Mouse (Mus musculus): Measurements from ENCODE around the gene Wdr45. TPM values are rescaled to one million over a fixed set of nuclear protein-coding genes. Genes with fewer than 3 reads are reported as not detected.
A peak's percentile ranks its signal among the peaks of the same experiment; 100 is the strongest.
"Not testable (repeated sequence)": the region's sequence is repeated elsewhere in the genome, so short reads cannot be mapped to it uniquely, and the experiment has no call there.

The Wdr45 gene
- polyA plus RNA-seq, 1 experiment from 2014 or later = 23.6 TPM

- Histone ChIP-seq H3K4me3 (peak overlapping the region; percentile 17), H3K36me3 (no peaks in the 10 kb centered on the region), H3K9ac (no peak overlapping the region), H3K27ac (no peak overlapping the region), H3K4me1 (no peaks in the 10 kb centered on the region), H3K27me3 (peaks cover 4% of the 10 kb centered on the region; the same call in 1 of the 2 replicates), H3K9me3 (replicated peaks) (no peaks in the 10 kb centered on the region), H3K4me2 (replicated peaks) (peak overlapping the region; percentile 47)
- ATAC-seq (ENCODE audit: low FRiP score) = peak; percentile 89
- 18% methylated on average over 26 of the region's 27 CpGs for WGBS
These were observed 34.6 kb upstream of the Wdr45 start for GRCm38 (mm10) chrX:7679405-7680056.

- 31% methylated on average over 12 of the region's 12 CpGs for WGBS
- no peaks in the 10 kb centered on the region for H3K9me3 ChIP-seq (replicated peaks)
- no peaks in the 10 kb centered on the region for H3K4me1 ChIP-seq
- no peak overlapping the region for H3K9ac ChIP-seq
- H3K27ac ChIP-seq = no peak overlapping the region
- H3K4me3 ChIP-seq = peak overlapping the region; percentile 17
- no peaks in the 10 kb centered on the region; the same call in 1 of the 2 replicates for H3K27me3 ChIP-seq
- no peaks in the 10 kb centered on the region for H3K36me3 ChIP-seq
- H3K4me2 ChIP-seq (replicated peaks) = peak overlapping the region; percentile 47
- ATAC-seq (ENCODE audit: low FRiP score) = no peak
These were observed 34.1 kb upstream of the Wdr45 start for GRCm38 (mm10) chrX:7680057-7680412.

GRCm38 (mm10) chrX:7680864-7681263, 33.3 kb upstream of the Wdr45 start, which contains the start of gene Magix:
Gene Magix (minus strand): TSS chrX:7681251.
- Histone ChIP-seq H3K27me3 (no peaks in the 10 kb centered on the region), H3K9me3 (replicated peaks) (no peaks in the 10 kb centered on the region), H3K9ac (no peak within 1 kb of the TSS), H3K4me2 (replicated peaks) (peak within 1 kb of the TSS; percentile 47), H3K4me1 (no peaks in the 10 kb centered on the region), H3K27ac (no peak within 1 kb of the TSS), H3K36me3 (no peaks in the 10 kb centered on the region), H3K4me3 (peak within 1 kb of the TSS; percentile 17; the same call in 1 of the 2 replicates)
- WGBS = 63% methylated on average over 14 of the region's 14 CpGs
- ATAC-seq (ENCODE audit: low FRiP score) = no peak

- Histone ChIP-seq H3K4me1 (no peaks in the 10 kb centered on the region), H3K27me3 (no peaks in the 10 kb centered on the region), H3K27ac (no peak overlapping the region), H3K9me3 (replicated peaks) (no peaks in the 10 kb centered on the region), H3K9ac (no peak overlapping the region), H3K4me2 (replicated peaks) (no peak overlapping the region), H3K36me3 (no peaks in the 10 kb centered on the region), H3K4me3 (no peak overlapping the region)
- WGBS = 97% methylated on average over 2 of the region's 2 CpGs
- ATAC-seq (ENCODE audit: low FRiP score) = no peak
These were observed 25.8 kb upstream of the Wdr45 start for GRCm38 (mm10) chrX:7688321-7688720.

GRCm38 (mm10) chrX:7690486-7690885, 23.6 kb upstream of the Wdr45 start:
- Histone ChIP-seq H3K9ac (no peak overlapping the region), H3K36me3 (no peaks in the 10 kb centered on the region), H3K27me3 (no peaks in the 10 kb centered on the region), H3K9me3 (replicated peaks) (no peaks in the 10 kb centered on the region), H3K27ac (no peak overlapping the region), H3K4me2 (replicated peaks) (no peak overlapping the region), H3K4me3 (no peak overlapping the region), H3K4me1 (no peaks in the 10 kb centered on the region)
- ATAC-seq (ENCODE audit: low FRiP score) = no peak
- 65% methylated on average over 3 of the region's 3 CpGs for WGBS

- Histone ChIP-seq H3K4me1 (no peaks in the 10 kb centered on the region), H3K36me3 (no peaks in the 10 kb centered on the region), H3K9me3 (replicated peaks) (no peaks in the 10 kb centered on the region), H3K27me3 (no peaks in the 10 kb centered on the region), H3K4me3 (no peak overlapping the region), H3K27ac (no peak overlapping the region), H3K4me2 (replicated peaks) (no peak overlapping the region), H3K9ac (no peak overlapping the region)
- no peak for ATAC-seq (ENCODE audit: low FRiP score)
- 41% methylated on average over 4 of the region's 4 CpGs for WGBS
These were observed 21.3 kb upstream of the Wdr45 start for GRCm38 (mm10) chrX:7692862-7693261.

GRCm38 (mm10) chrX:7696520-7696919, 17.6 kb upstream of the Wdr45 start:
- H3K36me3 ChIP-seq = peaks cover 5% of the 10 kb centered on the region; the same call in 1 of the 2 replicates
- H3K4me3 ChIP-seq = peak overlapping the region; percentile 50; the same call in 1 of the 2 replicates
- no peak overlapping the region for H3K27ac ChIP-seq
- ATAC-seq (ENCODE audit: low FRiP score) = peak; percentile 61
- no peak overlapping the region for H3K9ac ChIP-seq
- H3K27me3 ChIP-seq = no peaks in the 10 kb centered on the region
- H3K4me2 ChIP-seq (replicated peaks) = peak overlapping the region; percentile 32
- WGBS = 45% methylated on average over 6 of the region's 6 CpGs
- H3K4me1 ChIP-seq = no peaks in the 10 kb centered on the region
- no peaks in the 10 kb centered on the region for H3K9me3 ChIP-seq (replicated peaks)

- Histone ChIP-seq H3K27ac (no peak within 1 kb of the TSS), H3K36me3 (peaks cover 5% of the 10 kb centered on the region; the same call in 1 of the 2 replicates), H3K4me3 (peak within 1 kb of the TSS; percentile 50), H3K9me3 (replicated peaks) (no peaks in the 10 kb centered on the region), H3K9ac (peak within 1 kb of the TSS; percentile 63), H3K27me3 (no peaks in the 10 kb centered on the region), H3K4me1 (no peaks in the 10 kb centered on the region), H3K4me2 (replicated peaks) (peak within 1 kb of the TSS; percentile 56)
- WGBS = 12% methylated on average over 33 of the region's 33 CpGs
- peak; percentile 96 for ATAC-seq (ENCODE audit: low FRiP score)
These were observed 17.2 kb upstream of the Wdr45 start, which contains the start of gene Gpkow for GRCm38 (mm10) chrX:7696954-7697381. Gene Gpkow (plus strand): TSS chrX:7697131.

GRCm38 (mm10) chrX:7713764-7714134, 384 bp upstream of the Wdr45 start:
- Histone ChIP-seq H3K9ac (peak overlapping the region; percentile 47), H3K4me2 (replicated peaks) (peak overlapping the region; percentile 49), H3K4me3 (peak overlapping the region; percentile 25)
- not testable (repeated sequence) for H3K27ac ChIP-seq; H3K36me3 ChIP-seq; H3K9me3 ChIP-seq (replicated peaks); H3K4me1 ChIP-seq; H3K27me3 ChIP-seq
- peak; percentile 64 for ATAC-seq (ENCODE audit: low FRiP score)
- WGBS = 38% methylated on average over 6 of the region's 12 CpGs

- not testable (repeated sequence) for H3K9me3 ChIP-seq (replicated peaks); H3K4me1 ChIP-seq; H3K4me3 ChIP-seq; H3K4me2 ChIP-seq (replicated peaks); H3K27ac ChIP-seq; H3K36me3 ChIP-seq; ATAC-seq (ENCODE audit: low FRiP score); H3K9ac ChIP-seq; H3K27me3 ChIP-seq
- 47% methylated on average over 1 of the region's 1 CpGs for WGBS
These were observed 1.9 kb downstream of the Wdr45 start for GRCm38 (mm10) chrX:7716058-7716457.

- ATAC-seq (ENCODE audit: low FRiP score) = peak; percentile 91
- Histone ChIP-seq H3K4me3 (peak within 1 kb of the TSS; percentile 56), H3K27me3 (no peaks in the 10 kb centered on the region), H3K27ac (peak within 1 kb of the TSS; percentile 85), H3K4me2 (replicated peaks) (peak within 1 kb of the TSS; percentile 62), H3K9ac (peak within 1 kb of the TSS; percentile 51), H3K9me3 (replicated peaks) (no peaks in the 10 kb centered on the region), H3K4me1 (peaks cover 5% of the 10 kb centered on the region), H3K36me3 (peaks cover 10% of the 10 kb centered on the region; the same call in 1 of the 2 replicates)
- 23% methylated on average over 22 of the region's 22 CpGs for WGBS
These were observed 7.6 kb downstream of the Wdr45 start, which contains the start of gene Gm45208 for GRCm38 (mm10) chrX:7721514-7722281. Gene Gm45208 (plus strand): TSS chrX:7722245.

- no peak for ATAC-seq (ENCODE audit: low FRiP score)
- Histone ChIP-seq H3K36me3 (peaks cover 14% of the 10 kb centered on the region; the same call in 1 of the 2 replicates), H3K27me3 (no peaks in the 10 kb centered on the region), H3K4me3 (peak overlapping the region; percentile 56), H3K9ac (peak overlapping the region; percentile 51), H3K27ac (peak overlapping the region; percentile 85), H3K9me3 (replicated peaks) (no peaks in the 10 kb centered on the region), H3K4me1 (peaks cover 5% of the 10 kb centered on the region), H3K4me2 (replicated peaks) (peak overlapping the region; percentile 62)
- WGBS = 25% methylated on average over 11 of the region's 11 CpGs
These were observed 8.1 kb downstream of the Wdr45 start for GRCm38 (mm10) chrX:7722282-7722611.
